Mouse (Mus musculus) midbrain, embryonic 14.5 days (tissue): ENCODE data around the gene Vmn1r137. TPM values are rescaled to one million over a fixed set of nuclear protein-coding genes. Genes with fewer than 3 reads are reported as not detected.
"Not testable (repeated sequence)": the region's sequence is repeated elsewhere in the genome, so short reads cannot be mapped to it uniquely, and the experiment has no call there.

Source experiments
- ATAC-seq: fragments of 200-750 bp; cut with Nextera tagmentation; 2 replicates; pipeline ENCODE4 v1.8.0; 2017; ENCODE audit warnings: moderate number of reproducible peaks, moderate library complexity; ENCODE audit not compliant: low FRiP score, low TSS enrichment
- DNase-seq: peaks from one replicate; pipeline ENCODE4 v3.0.0-alpha.2; 2015
- H3K27ac ChIP-seq: fragments of 300-500 bp; sonication (generic); replicated peaks from 2 replicates; pipeline ENCODE4 v1.5.1; 2014; ENCODE audit warnings: mild to moderate bottlenecking, low read depth, low read length, moderate library complexity
- H3K27me3 ChIP-seq: fragments of 300-500 bp; sonication (generic); 2 replicates; pipeline ENCODE4 v1.6.1; 2014; ENCODE audit warnings: low read length, control low read depth, mixed read lengths; ENCODE audit not compliant: control insufficient read depth, insufficient read depth
- H3K36me3 ChIP-seq: fragments of 300-500 bp; sonication (generic); 2 replicates; pipeline ENCODE4 v1.6.1; 2014; ENCODE audit warnings: low read length, control low read depth; ENCODE audit not compliant: control insufficient read depth, insufficient read depth
- H3K4me1 ChIP-seq: fragments of 300-500 bp; sonication (generic); 2 replicates; pipeline ENCODE4 v1.6.1; 2014; ENCODE audit warnings: mild to moderate bottlenecking, antibody characterized with exemption, low read length, control low read depth; ENCODE audit not compliant: control insufficient read depth, insufficient read depth
- H3K4me2 ChIP-seq: fragments of 300-500 bp; sonication (generic); 2 replicates; pipeline ENCODE4 v1.6.1; 2014; ENCODE audit warnings: mild to moderate bottlenecking, low read length, moderate library complexity
- H3K4me3 ChIP-seq: fragments of 300-500 bp; sonication (generic); replicated peaks from 2 replicates; pipeline ENCODE4 v1.5.1; 2014; ENCODE audit warnings: low read depth, low read length
- H3K9ac ChIP-seq: fragments of 300-500 bp; sonication (generic); replicated peaks from 2 replicates; pipeline ENCODE4 v1.6.1; 2014; ENCODE audit warnings: mild to moderate bottlenecking, low read length, moderate library complexity
- H3K9me3 ChIP-seq: fragments of 300-500 bp; sonication (generic); 2 replicates; pipeline ENCODE4 v1.6.1; 2016; ENCODE audit warnings: low read length, control low read depth, mixed read lengths; ENCODE audit not compliant: control insufficient read depth
- WGBS: fragments of 180-500 bp; shearing (Covaris S2); extraction: QIAGEN DNeasy Blood & Tissue Kit; methylation state at CpG from one replicate; pipeline ENCODE4 v1.1.7; 2014; 5-methylcytosine and 5-hydroxymethylcytosine counted together
- polyA plus RNA-seq: library from polyadenylated mRNA; unstranded; fragments of >200 nt; fragmentation: Nextera tagmentation; extraction: Ambion mirVana; gene quantifications from 2 replicates; pipeline ENCODE4 v1.2.1, GENCODE M21; 2014

Gene Vmn1r137
- polyA plus RNA-seq, result not detected in 2 replicates

- H3K4me2 ChIP-seq, H3K9me3 ChIP-seq, ATAC-seq, H3K27me3 ChIP-seq, DNase-seq, H3K4me1 ChIP-seq, H3K36me3 ChIP-seq, H3K9ac ChIP-seq, H3K4me3 ChIP-seq, H3K27ac ChIP-seq: not testable (repeated sequence)
- no CpG with 5 or more reads among the region's 3 CpGs for WGBS
Observed at GRCm38 (mm10) chr7:21994287-21994686, at the start of gene Vmn1r137. Gene Vmn1r137, plus strand, starts transcription at chr7:21994587.

GRCm38 (mm10) chr7:22028797-22029196 lies 34.4 kb downstream of the Vmn1r137 start, which contains the start of gene Vmn1r138:
Gene Vmn1r138, minus strand, starts transcription at chr7:22028897.
- not testable (repeated sequence) for ATAC-seq, DNase-seq, H3K27me3 ChIP-seq, H3K4me2 ChIP-seq, H3K9ac ChIP-seq, H3K9me3 ChIP-seq, H3K4me3 ChIP-seq, H3K36me3 ChIP-seq, H3K4me1 ChIP-seq, H3K27ac ChIP-seq
- WGBS, result no CpG with 5 or more reads among the region's 2 CpGs

Other genes with a start within 250 kb of the Vmn1r137 start
- gene Gm4175, start 233.1 kb upstream of the Vmn1r137 start, polyA plus RNA-seq, result not detected in 2 replicates
- not detected in 2 replicates for gene Gm4177, start 197.9 kb upstream of the Vmn1r137 start, polyA plus RNA-seq
- gene Vmn1r135, start 162.2 kb upstream of the Vmn1r137 start, polyA plus RNA-seq, result not detected in 2 replicates
- not detected in 2 replicates for gene Gm5725, start 150.3 kb upstream of the Vmn1r137 start, polyA plus RNA-seq
- not detected in 2 replicates for gene Gm5891, start 73.3 kb upstream of the Vmn1r137 start, polyA plus RNA-seq
- gene Vmn1r138, start 34.3 kb downstream of the Vmn1r137 start, polyA plus RNA-seq, result not detected in 2 replicates
- not detected in 2 replicates for gene Gm6176, start 61.7 kb downstream of the Vmn1r137 start, polyA plus RNA-seq
- not detected in 2 replicates for gene Vmn1r139, start 74.5 kb downstream of the Vmn1r137 start, polyA plus RNA-seq
- not detected in 2 replicates for gene Gm16451, start 123.7 kb downstream of the Vmn1r137 start, polyA plus RNA-seq
- not detected in 2 replicates for gene Gm10666, start 140.2 kb downstream of the Vmn1r137 start, polyA plus RNA-seq
- not detected in 2 replicates for gene Vmn1r142, start 169.4 kb downstream of the Vmn1r137 start, polyA plus RNA-seq
- gene Vmn1r143, start 194.8 kb downstream of the Vmn1r137 start, polyA plus RNA-seq, result not detected in 2 replicates
- not detected in 2 replicates for gene Gm8653, start 206.7 kb downstream of the Vmn1r137 start, polyA plus RNA-seq
- not detected in 2 replicates for gene Gm8453, start 234.9 kb downstream of the Vmn1r137 start, polyA plus RNA-seq